Mouse (Mus musculus): ENCODE results near the gene Tead1.
"Not testable (repeated sequence)": the region's sequence is repeated elsewhere in the genome, so short reads cannot be mapped to it uniquely, and the experiment has no call there.

The Tead1 gene

GRCm38 (mm10) chr7:112918279-112918991 is 239.3 kb downstream of the Tead1 start:
- DNase-seq (ENCODE audit: low read depth, low spot score) = no peak

GRCm38 (mm10) chr7:112919845-112920244 is 240.7 kb downstream of the Tead1 start:
- DNase-seq (ENCODE audit: low read depth, low spot score) = peak; percentile 51

DNA sequence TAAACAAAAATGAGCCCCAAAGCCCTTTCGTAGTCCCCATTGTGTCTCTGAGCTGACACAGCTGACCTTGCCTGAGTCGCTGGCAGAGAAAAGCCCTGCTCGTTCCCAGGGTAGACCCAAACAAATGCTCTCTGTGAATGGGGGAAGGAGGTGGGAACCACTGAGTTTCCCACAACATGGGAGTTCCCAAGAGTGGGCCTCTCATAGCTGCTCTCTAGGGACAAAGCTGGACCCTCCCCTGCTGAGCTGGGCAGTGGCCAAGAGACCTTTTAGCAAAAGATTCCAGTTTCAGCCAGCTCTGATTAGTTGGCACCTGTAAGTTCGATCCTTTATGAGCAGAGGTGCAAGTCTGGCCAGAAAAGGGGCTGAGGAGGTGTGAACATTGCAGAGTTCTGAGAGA is 243.7 kb downstream of the Tead1 start:
- no peak for DNase-seq (ENCODE audit: low read depth, low spot score)

DNA sequence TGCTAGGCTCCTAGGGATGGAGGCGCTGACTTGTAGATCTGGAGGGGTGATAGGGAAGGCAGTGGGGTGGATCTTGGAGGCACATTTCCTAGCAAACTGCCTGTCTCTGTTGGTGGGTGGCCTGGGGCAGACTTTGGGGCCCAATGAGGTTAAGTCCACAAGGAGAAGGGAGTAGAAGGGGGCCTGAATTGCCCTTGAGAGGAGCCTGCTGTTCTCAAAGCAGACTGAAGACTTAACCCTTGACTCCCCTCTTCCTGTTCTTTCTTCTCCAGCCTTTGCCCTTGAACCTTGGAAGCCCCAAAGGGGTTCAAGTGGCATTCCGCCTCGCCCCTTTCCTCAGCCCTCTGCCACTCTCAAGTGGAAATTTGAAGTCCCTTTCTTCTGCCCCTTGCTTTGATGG is 244.6 kb downstream of the Tead1 start:
- DNase-seq (ENCODE audit: low read depth, low spot score) = no peak

GRCm38 (mm10) chr7:112930669-112931068 is 251.6 kb downstream of the Tead1 start:
- DNase-seq (ENCODE audit: low read depth, low spot score) = no peak

GRCm38 (mm10) chr7:112935876-112936275 is 256.8 kb downstream of the Tead1 start:
- DNase-seq (ENCODE audit: low read depth, low spot score) = not testable (repeated sequence)

DNA sequence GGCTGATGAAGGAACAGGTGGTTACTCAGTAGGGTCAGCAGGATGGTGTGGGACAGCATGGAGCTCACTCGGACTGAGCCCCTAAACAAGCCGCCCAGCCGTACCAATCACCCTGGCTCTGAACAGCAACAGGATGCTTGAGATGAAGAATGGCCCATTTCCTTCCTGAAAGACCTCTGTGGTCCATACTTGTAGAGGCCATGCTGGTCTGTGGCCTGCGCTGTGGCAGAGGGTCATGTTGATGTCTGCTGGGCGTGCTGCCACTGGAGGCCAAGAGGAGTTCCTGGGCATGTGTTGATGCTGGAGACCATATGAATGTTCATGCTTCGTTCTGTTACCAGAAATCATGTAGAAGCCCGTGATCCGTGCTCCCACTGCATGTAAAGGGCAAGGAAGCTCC is 258.0 kb downstream of the Tead1 start:
- DNase-seq (ENCODE audit: low read depth, low spot score) = no peak

GRCm38 (mm10) chr7:112938959-112939358 is 259.8 kb downstream of the Tead1 start:
- DNase-seq (ENCODE audit: low read depth, low spot score) = no peak

- DNase-seq (ENCODE audit: low read depth, low spot score) = no peak
Measured at GRCm38 (mm10) chr7:112942567-112942966, 263.4 kb downstream of the Tead1 start.

DNA sequence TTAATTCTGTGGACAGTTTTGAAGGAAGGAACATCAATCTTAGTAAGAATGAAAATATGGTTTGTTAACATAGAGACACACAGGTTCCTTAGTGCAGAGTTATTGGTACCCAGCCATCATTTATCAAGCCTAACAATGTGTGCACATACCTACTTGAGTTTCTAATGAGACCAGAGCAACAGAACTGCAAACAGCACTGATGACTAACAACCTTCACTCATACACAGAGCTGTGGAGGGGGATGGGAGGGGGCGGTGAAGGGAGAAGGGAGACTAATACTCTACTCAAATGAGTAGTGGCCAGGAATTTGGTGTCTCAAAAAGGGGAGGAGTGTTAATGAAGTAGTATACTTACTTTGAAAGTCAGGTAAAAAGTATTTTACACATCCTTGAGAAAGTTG is 263.9 kb downstream of the Tead1 start:
- DNase-seq (ENCODE audit: low read depth, low spot score) = no peak

GRCm38 (mm10) chr7:112946706-112947105 is 267.6 kb downstream of the Tead1 start:
- DNase-seq (ENCODE audit: low read depth, low spot score) = no peak

- DNase-seq (ENCODE audit: low read depth, low spot score) = no peak
Measured at GRCm38 (mm10) chr7:112953777-112954291, 274.7 kb downstream of the Tead1 start, which contains the start of gene Rassf10. TSS of gene Rassf10 (plus strand) at chr7:112953962.

GRCm38 (mm10) chr7:112954351-112955102 is 275.4 kb downstream of the Tead1 start:
- no peak for DNase-seq (ENCODE audit: low read depth, low spot score)

DNA sequence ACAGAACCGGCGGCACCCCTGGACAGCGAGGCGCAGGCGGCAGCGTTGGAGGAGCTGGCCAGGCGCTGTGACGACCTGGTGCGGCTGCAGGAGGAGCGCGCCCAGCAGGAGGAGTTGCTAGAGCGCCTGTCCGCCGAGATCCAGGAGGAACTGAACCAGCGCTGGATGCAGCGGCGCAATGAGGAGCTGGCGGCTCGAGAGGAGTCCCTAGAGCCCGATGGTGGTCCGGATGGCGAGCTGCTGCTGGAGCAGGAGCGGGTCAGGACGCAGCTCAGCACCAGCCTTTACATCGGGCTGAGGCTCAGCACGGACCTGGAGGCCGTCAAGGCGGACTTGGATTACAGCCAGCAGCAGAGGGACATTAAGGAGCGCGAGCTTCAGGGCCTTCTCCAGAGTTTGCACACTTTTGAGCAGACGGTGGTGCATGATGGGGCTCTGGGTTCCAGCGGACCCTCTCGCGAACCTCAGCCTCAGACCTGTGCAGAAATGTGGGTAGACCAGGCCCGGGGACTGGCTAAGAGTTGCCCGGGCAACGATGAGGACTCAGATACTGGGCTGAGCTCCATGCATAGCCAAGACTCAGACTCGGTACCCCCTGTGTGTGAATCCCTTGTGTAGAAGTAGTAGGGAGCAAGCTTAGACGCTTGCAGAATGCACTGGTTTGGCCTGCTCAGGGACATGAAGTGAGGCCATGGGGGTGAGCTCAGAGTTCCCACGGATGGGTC is 276.1 kb downstream of the Tead1 start:
- DNase-seq (ENCODE audit: low read depth, low spot score) = no peak

DNA sequence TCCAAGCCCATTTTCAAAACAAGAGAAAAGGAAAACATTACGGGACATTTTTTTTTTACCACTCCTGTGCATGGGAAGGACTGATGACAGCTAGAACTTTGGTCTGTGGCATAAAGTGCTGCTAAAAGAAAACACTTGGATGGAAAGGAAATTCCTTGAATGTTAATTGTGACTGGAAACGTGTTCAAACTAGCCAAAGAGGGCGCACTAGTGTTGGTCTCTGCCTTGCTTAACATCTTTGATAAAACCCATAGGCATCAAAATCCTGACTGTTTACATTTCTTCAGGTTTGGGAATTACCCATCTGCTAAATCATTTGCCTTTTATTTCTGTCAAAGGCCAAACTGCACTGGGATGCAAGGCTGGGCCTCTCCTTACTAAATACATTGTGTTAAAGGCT is 276.8 kb downstream of the Tead1 start:
- no peak for DNase-seq (ENCODE audit: low read depth, low spot score)

Data from retina, postnatal 7 days (tissue).